Mouse (Mus musculus): ENCODE results near the gene Slc15a5. TPM values are rescaled to one million over a fixed set of nuclear protein-coding genes. Genes with fewer than 3 reads are reported as not detected.
A peak's percentile ranks its signal among the peaks of the same experiment; 100 is the strongest.
"Not testable (repeated sequence)": the region's sequence is repeated elsewhere in the genome, so short reads cannot be mapped to it uniquely, and the experiment has no call there.

The Slc15a5 gene
- 1 to 10 TPM; 1.0 to 2.4 TPM for total RNA-seq (2021)
- long read RNA-seq, experiment 1, partial matches to known transcripts, result 3 of 5 reads
- long read RNA-seq, experiment 1, other reads (novel, unspliced or antisense), result 2 of 5 reads
- long read RNA-seq, experiment 2, result 0 reads

GRCm38 (mm10) chr6:138079816-138080215 lies at the start of gene Slc15a5:
Gene Slc15a5, minus strand, starts transcription at chr6:138079916.
- DNase-seq, result no peak

GRCm38 (mm10) chr6:138128392-138129335 lies 48.9 kb upstream of the Slc15a5 start:
- DNase-seq, result no peak

- DNase-seq, result peak; percentile 31
These were observed 37.8 kb upstream of the Slc15a5 start for GRCm38 (mm10) chr6:138117496-138117895.

DNA sequence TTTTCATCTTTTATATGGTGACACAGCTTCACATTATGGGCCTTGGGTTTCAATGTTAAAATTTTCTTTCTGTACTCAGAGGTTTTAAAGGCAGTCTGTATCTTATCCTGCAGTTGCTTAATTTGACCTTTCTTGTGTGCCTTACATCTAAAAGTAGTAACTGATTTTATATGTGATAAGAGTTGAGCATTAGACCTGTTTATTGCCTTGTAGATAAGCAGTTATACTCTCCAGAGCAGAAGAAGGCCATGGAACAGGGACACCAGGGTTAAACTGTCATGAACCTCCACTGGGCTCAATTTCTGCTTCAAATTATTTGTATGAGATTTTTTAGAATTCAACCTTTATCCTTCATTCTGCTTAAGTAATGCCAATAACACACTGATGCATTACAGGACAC lies 24.8 kb upstream of the Slc15a5 start:
- no peak for DNase-seq

DNA sequence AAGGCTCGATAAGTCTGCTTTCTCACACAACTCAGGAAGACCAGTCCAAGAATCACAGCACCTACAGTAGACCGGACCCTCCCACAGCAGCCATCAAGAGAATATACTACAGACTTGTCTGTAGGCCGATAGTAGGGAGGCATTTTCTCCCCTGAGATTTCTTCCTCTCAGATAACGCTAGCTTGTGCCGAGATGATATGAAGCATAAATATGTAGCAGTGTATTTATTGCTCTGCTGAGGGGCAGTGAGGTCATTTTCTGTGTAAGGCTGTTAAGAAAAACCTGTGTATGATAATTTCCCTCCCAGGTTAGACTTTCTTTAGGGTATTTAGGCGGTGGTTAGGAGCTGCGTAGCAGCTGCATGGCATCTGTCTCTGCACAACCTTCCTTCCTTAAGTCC lies 23.2 kb upstream of the Slc15a5 start:
- DNase-seq, result no peak

DNA sequence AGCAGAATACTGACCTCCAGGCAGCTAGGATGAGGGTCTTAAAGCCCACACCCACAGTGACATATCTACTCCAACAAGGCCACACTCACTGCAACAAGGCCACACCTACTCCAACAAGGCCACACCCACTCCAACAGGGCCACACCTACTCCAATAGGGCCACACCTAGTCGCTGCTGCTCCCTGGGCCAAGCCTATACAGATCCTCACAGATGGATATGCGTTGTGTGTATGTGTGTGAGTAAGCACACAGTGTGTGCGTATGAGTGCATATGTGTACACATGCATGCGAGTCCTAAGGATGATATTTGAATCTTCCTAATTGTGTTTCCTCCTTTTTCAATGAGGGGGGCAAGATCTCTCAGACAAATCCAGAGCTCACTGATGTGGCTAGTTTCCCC lies 22.1 kb upstream of the Slc15a5 start:
- no peak for DNase-seq

- no peak for DNase-seq
These were observed 19.9 kb upstream of the Slc15a5 start for GRCm38 (mm10) chr6:138099646-138100045.

DNA sequence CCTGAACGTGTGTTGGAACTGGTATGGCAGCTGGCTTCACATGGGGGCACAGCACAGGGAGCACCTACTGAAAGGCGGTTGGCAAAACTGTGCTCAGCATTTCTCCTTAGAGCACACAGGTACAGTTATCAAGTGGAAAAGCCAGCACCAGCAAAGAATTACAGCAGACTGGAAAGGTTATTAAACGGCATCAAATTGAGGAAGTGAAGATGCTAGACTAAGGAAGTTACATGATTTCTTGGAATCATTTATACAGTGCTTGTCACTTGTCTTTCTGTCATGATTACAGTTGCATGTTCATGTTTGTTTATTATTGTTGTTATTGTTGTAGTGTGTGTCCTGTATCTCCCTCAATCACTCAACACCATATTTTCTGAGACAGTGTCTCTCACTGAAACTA lies 15.3 kb upstream of the Slc15a5 start:
- DNase-seq, result no peak

GRCm38 (mm10) chr6:138092432-138092831 lies 12.7 kb upstream of the Slc15a5 start:
- no peak for DNase-seq

DNA sequence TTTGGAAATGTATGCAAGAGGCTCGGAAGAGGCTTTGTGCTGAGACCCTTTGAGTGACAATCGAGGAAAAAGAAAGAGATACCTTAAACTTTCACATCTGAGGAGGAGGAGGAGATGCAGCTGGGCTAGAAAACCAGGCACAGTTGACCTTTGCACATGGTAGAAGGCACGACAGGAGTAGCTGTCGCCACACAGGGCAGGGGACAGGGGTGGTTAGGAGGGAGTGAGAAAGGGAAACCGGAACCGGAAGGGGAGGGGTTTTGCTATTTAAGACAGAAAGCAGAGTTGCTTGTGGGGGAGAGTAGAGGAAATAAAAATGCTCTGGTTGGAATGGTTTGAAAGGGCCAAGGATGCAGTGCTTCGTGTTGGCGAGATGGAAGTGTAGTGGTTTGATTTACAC lies 9.4 kb upstream of the Slc15a5 start:
- DNase-seq, result no peak

- DNase-seq, result not testable (repeated sequence)
These were observed 6.7 kb upstream of the Slc15a5 start for GRCm38 (mm10) chr6:138086421-138086820.

DNA sequence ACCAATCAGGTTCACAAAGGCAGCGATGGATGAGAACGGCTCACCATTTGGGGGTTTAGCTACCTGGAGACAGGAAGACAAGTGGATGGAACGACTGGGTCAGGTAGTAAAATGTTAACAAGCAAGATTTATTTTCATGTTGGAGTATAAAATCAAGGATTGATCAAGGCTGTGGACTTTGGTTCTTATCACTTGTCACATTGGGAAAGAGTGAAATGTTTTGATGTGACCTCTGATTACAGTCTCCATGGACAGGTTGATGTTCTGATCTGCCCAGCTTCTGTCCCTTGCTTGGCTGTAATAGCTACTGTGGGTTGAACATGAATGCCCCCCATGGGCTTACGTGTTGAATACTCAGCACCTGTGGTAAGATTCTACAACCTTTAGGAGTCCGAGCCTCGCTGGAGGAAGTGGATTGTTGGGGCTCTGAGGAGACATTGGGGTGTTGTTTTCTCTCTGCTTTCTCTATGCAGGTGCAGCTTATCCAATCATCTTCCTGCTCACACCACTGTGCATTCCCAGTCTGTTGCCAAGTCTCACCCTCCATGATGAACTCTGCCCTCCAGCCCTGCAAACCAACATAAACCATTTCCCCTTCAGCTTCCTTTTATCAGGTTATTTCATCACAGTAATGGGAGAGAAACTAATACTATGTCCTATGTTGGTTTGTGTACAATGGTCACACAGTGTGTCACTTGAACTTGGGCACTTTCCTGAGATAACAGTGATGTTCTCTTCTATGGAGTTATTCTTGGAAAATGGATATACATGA lies 1.2 kb upstream of the Slc15a5 start:
- DNase-seq, result no peak

- no peak for DNase-seq
These were observed 1.9 kb downstream of the Slc15a5 start for GRCm38 (mm10) chr6:138077681-138078439.

DNA sequence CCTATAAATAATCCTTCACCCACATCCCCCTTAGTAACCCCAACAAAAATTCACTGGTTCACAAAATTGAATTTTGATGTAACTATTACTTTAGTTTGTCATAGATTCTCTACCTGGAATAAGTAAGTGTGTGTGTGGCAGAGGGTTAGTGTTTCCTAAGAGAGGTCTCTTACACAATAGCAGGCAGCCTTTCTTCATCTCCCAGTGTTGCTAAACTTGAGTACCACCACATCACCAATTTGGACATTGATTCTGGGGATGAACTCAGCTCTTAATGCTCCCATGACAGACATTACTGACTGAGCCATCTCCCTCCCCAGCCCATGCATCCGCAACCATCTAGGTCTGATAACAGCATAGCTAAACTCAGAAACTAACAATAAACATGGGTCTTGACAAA lies 4.0 kb downstream of the Slc15a5 start:
- DNase-seq, result no peak

- DNase-seq, result no peak
These were observed 6.2 kb downstream of the Slc15a5 start for GRCm38 (mm10) chr6:138073540-138073939.

- DNase-seq, result no peak
These were observed 6.8 kb downstream of the Slc15a5 start for GRCm38 (mm10) chr6:138072963-138073339.

- DNase-seq, result no peak
These were observed 7.4 kb downstream of the Slc15a5 start for GRCm38 (mm10) chr6:138072110-138072962.

GRCm38 (mm10) chr6:138071505-138072107 lies 8.1 kb downstream of the Slc15a5 start:
- no peak for DNase-seq

- no peak for DNase-seq
These were observed 8.8 kb downstream of the Slc15a5 start for GRCm38 (mm10) chr6:138070720-138071504.

GRCm38 (mm10) chr6:138069921-138070320 lies 9.8 kb downstream of the Slc15a5 start:
- no peak for DNase-seq

Data from gastrocnemius, postnatal 25 days (tissue).